Mouse (Mus musculus): Measurements from ENCODE around the gene Syce1l.

The Syce1l gene

GRCm38 (mm10) chr8:113673300-113673699 is 30.3 kb downstream of the Syce1l start:
- DNase-seq (ENCODE audit: low spot score), result no peak

GRCm38 (mm10) chr8:113674611-113675010 is 31.6 kb downstream of the Syce1l start:
- DNase-seq (ENCODE audit: low spot score), result no peak

- DNase-seq (ENCODE audit: low spot score), result no peak
Observed at GRCm38 (mm10) chr8:113675281-113675680, 32.3 kb downstream of the Syce1l start.

GRCm38 (mm10) chr8:113676811-113677210 is 33.8 kb downstream of the Syce1l start:
- no peak for DNase-seq (ENCODE audit: low spot score)

GRCm38 (mm10) chr8:113679361-113679760 is 36.3 kb downstream of the Syce1l start:
- DNase-seq (ENCODE audit: low spot score), result no peak

- DNase-seq (ENCODE audit: low spot score), result no peak
Observed at GRCm38 (mm10) chr8:113687889-113688542, 45.0 kb downstream of the Syce1l start.

- no peak for DNase-seq (ENCODE audit: low spot score)
Observed at GRCm38 (mm10) chr8:113688543-113688915, 45.5 kb downstream of the Syce1l start.

- DNase-seq (ENCODE audit: low spot score), result no peak
Observed at GRCm38 (mm10) chr8:113691622-113692343, 48.8 kb downstream of the Syce1l start.

- DNase-seq (ENCODE audit: low spot score), result no peak
Observed at GRCm38 (mm10) chr8:113704968-113705367, 62.0 kb downstream of the Syce1l start.
